Mouse (Mus musculus): Measurements from ENCODE around the gene Ydjc.

The Ydjc gene

GRCm38 (mm10) chr16:17208389-17209361, 64.3 kb downstream of the Ydjc start, which contains the start of gene Rimbp3:
Gene Rimbp3, plus strand, starts transcription at chr16:17208603.
- in situ Hi-C loops (cut with MboI, MseI): loop anchor here (5.0 to 10.0 kb wide), 6 partner anchors 64 to 994 kb away; partner anchors contain the start of genes Ess2 (in 1 of the 2), Lztr1 (in 1 of the 2), Pkp2 (in 1 of the 2) and Ppm1f (in 1 of the 2)

- in situ Hi-C loops (cut with MboI, MseI): loop anchor here (5.0 to 10.0 kb wide), 6 partner anchors 63 to 995 kb away; partner anchors contain the start of genes Ess2 (in 1 of the 2), Lztr1 (in 1 of the 2), Pkp2 (in 1 of the 2) and Ppm1f (in 1 of the 2)
These were observed 65.1 kb downstream of the Ydjc start for GRCm38 (mm10) chr16:17209404-17209960.
